Mouse (Mus musculus): ENCODE measurements at regions not wholly inside any gene's neighbourhood (a gene's known extent, or its start where the extent isn't known, plus 50 kb on each side); places are given as distances from the start of the nearest gene placed in this dataset.

- Histone ChIP-seq H3K4me3 (ENCODE audit: low read length) (no peak overlapping the region), H3K4me2 (ENCODE audit: low read depth, low read length) (no peak overlapping the region), H3K27ac (ENCODE audit: low read length) (no peak overlapping the region), H3K27me3 (replicated peaks; ENCODE audit: control insufficient read depth, insufficient read depth, low read length) (no peaks in the 10 kb centered on the region), H3K4me1 (ENCODE audit: control insufficient read depth, insufficient read depth, low read length) (no peaks in the 10 kb centered on the region), H3K36me3 (ENCODE audit: control insufficient read depth, insufficient read depth, low read length) (no peaks in the 10 kb centered on the region), H3K9ac (ENCODE audit: low read depth, low read length) (no peak overlapping the region), H3K9me3 (ENCODE audit: control insufficient read depth, low read length) (no peaks in the 10 kb centered on the region)
- WGBS: 77% methylated on average over 6 of the region's 6 CpGs
- ATAC-seq: no peak
Measured at GRCm38 (mm10) chr6:93371341-93371740, 428.0 kb upstream of the Adamts9 start.

GRCm38 (mm10) chr6:93363846-93364245 lies 420.6 kb upstream of the Adamts9 start:
- H3K9me3 ChIP-seq (ENCODE audit: control insufficient read depth, low read length): no peaks in the 10 kb centered on the region
- no peak overlapping the region for H3K9ac ChIP-seq (ENCODE audit: low read depth, low read length)
- no peaks in the 10 kb centered on the region for H3K27me3 ChIP-seq (replicated peaks; ENCODE audit: control insufficient read depth, insufficient read depth, low read length)
- H3K27ac ChIP-seq (ENCODE audit: low read length): no peak overlapping the region
- ATAC-seq: no peak
- no peak overlapping the region for H3K4me2 ChIP-seq (ENCODE audit: low read depth, low read length)
- no peaks in the 10 kb centered on the region for H3K4me1 ChIP-seq (ENCODE audit: control insufficient read depth, insufficient read depth, low read length)
- 63% methylated on average over 4 of the region's 4 CpGs for WGBS
- H3K4me3 ChIP-seq (ENCODE audit: low read length): no peak overlapping the region
- no peaks in the 10 kb centered on the region for H3K36me3 ChIP-seq (ENCODE audit: control insufficient read depth, insufficient read depth, low read length)

- Histone ChIP-seq H3K36me3 (ENCODE audit: control insufficient read depth, insufficient read depth, low read length) (no peaks in the 10 kb centered on the region), H3K27ac (ENCODE audit: low read length) (no peak overlapping the region), H3K4me1 (ENCODE audit: control insufficient read depth, insufficient read depth, low read length) (no peaks in the 10 kb centered on the region), H3K9me3 (ENCODE audit: control insufficient read depth, low read length) (no peaks in the 10 kb centered on the region), H3K27me3 (replicated peaks; ENCODE audit: control insufficient read depth, insufficient read depth, low read length) (no peaks in the 10 kb centered on the region), H3K9ac (ENCODE audit: low read depth, low read length) (no peak overlapping the region), H3K4me2 (ENCODE audit: low read depth, low read length) (no peak overlapping the region), H3K4me3 (ENCODE audit: low read length) (no peak overlapping the region)
- no peak for ATAC-seq
- WGBS: 90% methylated on average over 12 of the region's 12 CpGs
Measured at GRCm38 (mm10) chr6:93353353-93354125, 410.2 kb upstream of the Adamts9 start.

DNA sequence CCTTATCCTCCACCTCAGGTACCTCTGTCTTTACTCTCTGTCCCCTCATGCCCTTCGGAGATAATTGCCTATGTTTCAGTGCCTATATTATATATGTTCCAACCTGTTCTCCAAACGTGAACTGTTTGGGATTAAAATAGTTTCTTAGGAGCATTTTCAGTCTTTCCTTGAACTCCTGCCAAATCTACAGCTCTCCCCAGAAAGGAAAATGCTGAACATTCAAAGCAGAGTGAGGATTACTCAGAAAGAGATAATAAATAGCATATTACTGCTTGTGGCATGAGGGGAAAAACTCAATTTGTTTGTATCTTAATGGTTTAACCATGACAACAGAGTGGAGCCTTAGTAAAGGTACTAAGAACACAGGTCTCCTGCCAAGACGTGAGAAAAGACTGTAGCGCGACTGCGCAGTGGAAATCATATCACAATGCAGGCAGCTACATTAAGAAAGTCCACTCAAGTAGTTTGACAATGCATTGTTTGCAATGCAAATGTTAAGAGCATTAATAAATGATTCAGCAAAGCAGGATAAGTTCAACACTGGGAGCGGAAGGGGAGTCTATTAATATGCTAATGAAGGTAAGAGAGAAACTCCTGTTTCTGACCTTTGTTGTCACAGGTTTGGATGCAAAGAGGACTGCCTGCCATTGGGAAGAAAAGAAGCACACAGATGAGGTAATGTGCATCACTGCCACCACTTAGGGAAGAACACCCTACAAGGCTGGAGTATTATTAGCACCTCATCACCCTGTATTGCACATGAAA lies 406.8 kb upstream of the Adamts9 start:
- WGBS: 59% methylated on average over 7 of the region's 7 CpGs
- no peaks in the 10 kb centered on the region for H3K9me3 ChIP-seq (ENCODE audit: control insufficient read depth, low read length)
- no peak for ATAC-seq
- no peak overlapping the region for H3K4me2 ChIP-seq (ENCODE audit: low read depth, low read length)
- no peaks in the 10 kb centered on the region for H3K4me1 ChIP-seq (ENCODE audit: control insufficient read depth, insufficient read depth, low read length)
- H3K9ac ChIP-seq (ENCODE audit: low read depth, low read length): no peak overlapping the region
- no peak overlapping the region for H3K27ac ChIP-seq (ENCODE audit: low read length)
- no peaks in the 10 kb centered on the region for H3K27me3 ChIP-seq (replicated peaks; ENCODE audit: control insufficient read depth, insufficient read depth, low read length)
- no peak overlapping the region for H3K4me3 ChIP-seq (ENCODE audit: low read length)
- no peaks in the 10 kb centered on the region for H3K36me3 ChIP-seq (ENCODE audit: control insufficient read depth, insufficient read depth, low read length)

- Histone ChIP-seq H3K4me1 (ENCODE audit: control insufficient read depth, insufficient read depth, low read length) (no peaks in the 10 kb centered on the region), H3K4me3 (ENCODE audit: low read length) (no peak overlapping the region), H3K9me3 (ENCODE audit: control insufficient read depth, low read length) (no peaks in the 10 kb centered on the region), H3K4me2 (ENCODE audit: low read depth, low read length) (no peak overlapping the region), H3K27ac (ENCODE audit: low read length) (no peak overlapping the region), H3K27me3 (replicated peaks; ENCODE audit: control insufficient read depth, insufficient read depth, low read length) (no peaks in the 10 kb centered on the region), H3K9ac (ENCODE audit: low read depth, low read length) (no peak overlapping the region), H3K36me3 (ENCODE audit: control insufficient read depth, insufficient read depth, low read length) (no peaks in the 10 kb centered on the region)
- no peak for ATAC-seq
- WGBS: 84% methylated on average over 3 of the region's 3 CpGs
Measured at GRCm38 (mm10) chr6:93348141-93348540, 404.8 kb upstream of the Adamts9 start.

DNA sequence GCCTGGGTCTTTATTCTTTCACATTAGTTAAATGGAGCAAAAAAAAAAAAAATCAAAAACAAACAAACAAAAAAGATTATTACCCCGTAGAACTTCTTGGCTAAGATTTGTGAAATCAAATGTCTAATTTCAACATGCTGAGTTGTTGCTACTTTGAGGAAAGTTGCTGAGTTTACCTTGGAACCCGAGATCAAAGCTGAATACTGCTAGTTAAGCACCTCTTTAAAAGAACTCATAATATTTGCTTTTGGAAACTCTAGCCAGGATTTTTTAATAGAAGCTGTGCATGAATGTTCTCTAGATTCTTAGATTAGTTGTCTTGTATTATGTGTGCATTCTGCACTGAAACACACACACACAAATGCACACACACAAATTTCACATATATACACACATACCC lies 385.4 kb upstream of the Adamts9 start:
- Histone ChIP-seq H3K27ac (ENCODE audit: low read length) (no peak overlapping the region), H3K9me3 (ENCODE audit: control insufficient read depth, low read length) (no peaks in the 10 kb centered on the region), H3K36me3 (ENCODE audit: control insufficient read depth, insufficient read depth, low read length) (no peaks in the 10 kb centered on the region), H3K4me1 (ENCODE audit: control insufficient read depth, insufficient read depth, low read length) (no peaks in the 10 kb centered on the region), H3K4me3 (ENCODE audit: low read length) (no peak overlapping the region), H3K4me2 (ENCODE audit: low read depth, low read length) (no peak overlapping the region), H3K9ac (ENCODE audit: low read depth, low read length) (no peak overlapping the region), H3K27me3 (replicated peaks; ENCODE audit: control insufficient read depth, insufficient read depth, low read length) (no peaks in the 10 kb centered on the region)
- WGBS: 78% methylated on average over 2 of the region's 2 CpGs
- no peak for ATAC-seq

DNA sequence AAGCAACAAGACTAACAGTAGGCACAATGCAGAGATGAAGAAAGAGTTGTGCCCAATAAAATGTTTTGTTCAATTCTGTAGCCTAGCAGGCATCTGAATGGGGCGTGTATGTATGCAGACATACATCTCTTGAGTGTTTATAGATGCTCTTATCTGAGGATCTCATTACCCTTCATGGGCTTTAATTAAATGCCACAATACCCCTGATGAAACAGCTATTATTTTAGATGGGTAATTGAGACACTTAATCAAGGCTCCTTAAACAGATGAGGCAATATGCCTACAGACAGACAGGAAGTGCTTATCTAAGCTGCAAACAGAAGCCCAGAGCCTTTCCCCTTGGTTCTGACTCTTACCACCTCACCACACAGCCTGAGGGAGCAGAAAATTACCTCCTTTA lies 384.6 kb upstream of the Adamts9 start:
- H3K27me3 ChIP-seq (replicated peaks; ENCODE audit: control insufficient read depth, insufficient read depth, low read length): no peaks in the 10 kb centered on the region
- no peak overlapping the region for H3K9ac ChIP-seq (ENCODE audit: low read depth, low read length)
- H3K4me3 ChIP-seq (ENCODE audit: low read length): no peak overlapping the region
- no peak overlapping the region for H3K27ac ChIP-seq (ENCODE audit: low read length)
- 82% methylated on average over 1 of the region's 1 CpGs for WGBS
- H3K9me3 ChIP-seq (ENCODE audit: control insufficient read depth, low read length): no peaks in the 10 kb centered on the region
- H3K4me2 ChIP-seq (ENCODE audit: low read depth, low read length): no peak overlapping the region
- no peaks in the 10 kb centered on the region for H3K4me1 ChIP-seq (ENCODE audit: control insufficient read depth, insufficient read depth, low read length)
- no peak for ATAC-seq
- no peaks in the 10 kb centered on the region for H3K36me3 ChIP-seq (ENCODE audit: control insufficient read depth, insufficient read depth, low read length)

GRCm38 (mm10) chr6:93323881-93324280 lies 380.6 kb upstream of the Adamts9 start:
- ATAC-seq: no peak
- Histone ChIP-seq H3K27ac (ENCODE audit: low read length) (no peak overlapping the region), H3K36me3 (ENCODE audit: control insufficient read depth, insufficient read depth, low read length) (no peaks in the 10 kb centered on the region), H3K4me3 (ENCODE audit: low read length) (no peak overlapping the region), H3K4me2 (ENCODE audit: low read depth, low read length) (no peak overlapping the region), H3K27me3 (replicated peaks; ENCODE audit: control insufficient read depth, insufficient read depth, low read length) (no peaks in the 10 kb centered on the region), H3K4me1 (ENCODE audit: control insufficient read depth, insufficient read depth, low read length) (no peaks in the 10 kb centered on the region), H3K9me3 (ENCODE audit: control insufficient read depth, low read length) (no peaks in the 10 kb centered on the region), H3K9ac (ENCODE audit: low read depth, low read length) (no peak overlapping the region)
- WGBS: 70% methylated on average over 3 of the region's 3 CpGs

GRCm38 (mm10) chr6:93314625-93315024 lies 371.3 kb upstream of the Adamts9 start:
- ATAC-seq: no peak
- Histone ChIP-seq H3K27ac (ENCODE audit: low read length) (no peak overlapping the region), H3K36me3 (ENCODE audit: control insufficient read depth, insufficient read depth, low read length) (no peaks in the 10 kb centered on the region)

More at GRCm38 (mm10) chr6:93314625-93315024, 371.3 kb upstream of the Adamts9 start:
- Histone ChIP-seq H3K4me1 (ENCODE audit: control insufficient read depth, insufficient read depth, low read length) (no peaks in the 10 kb centered on the region), H3K4me2 (ENCODE audit: low read depth, low read length) (no peak overlapping the region), H3K4me3 (ENCODE audit: low read length) (no peak overlapping the region), H3K9ac (ENCODE audit: low read depth, low read length) (no peak overlapping the region), H3K27me3 (replicated peaks; ENCODE audit: control insufficient read depth, insufficient read depth, low read length) (no peaks in the 10 kb centered on the region), H3K9me3 (ENCODE audit: control insufficient read depth, low read length) (no peaks in the 10 kb centered on the region)
- 51% methylated on average over 5 of the region's 5 CpGs for WGBS

Data from intestine, embryonic 16.5 days (tissue).